Mouse (Mus musculus) heart, embryonic 11.5 days (tissue): ENCODE results near the gene Msh4. TPM values are rescaled to one million over a fixed set of nuclear protein-coding genes. Genes with fewer than 3 reads are reported as not detected.
A peak's percentile ranks its signal among the peaks of the same experiment; 100 is the strongest.

Experiments used
- ATAC-seq: fragments of 200-750 bp; cut with Nextera tagmentation; replicated peaks from 2 replicates; pipeline ENCODE4 v1.8.0; 2017; ENCODE audit warnings: moderate library complexity; ENCODE audit not compliant: insufficient number of reproducible peaks, low FRiP score, low TSS enrichment
- H3K27ac ChIP-seq: fragments of 300-500 bp; sonication (generic); 2 replicates; pipeline ENCODE4 v1.5.1; 2014; ENCODE audit warnings: mild to moderate bottlenecking, low read depth, low read length
- H3K27me3 ChIP-seq: fragments of 300-500 bp; sonication (generic); 2 replicates; pipeline ENCODE4 v1.6.1; 2014; ENCODE audit warnings: mild to moderate bottlenecking, low read length, mixed read lengths; ENCODE audit not compliant: control insufficient read depth, insufficient read depth
- H3K36me3 ChIP-seq: fragments of 300-500 bp; sonication (generic); 2 replicates; pipeline ENCODE4 v1.6.1; 2014; ENCODE audit warnings: mild to moderate bottlenecking, low read length, moderate library complexity, mixed read lengths; ENCODE audit not compliant: control insufficient read depth, insufficient read depth
- H3K4me1 ChIP-seq: fragments of 300-500 bp; sonication (generic); 2 replicates; pipeline ENCODE4 v1.6.1; 2014; ENCODE audit warnings: low read length; ENCODE audit not compliant: control insufficient read depth, insufficient read depth
- H3K4me2 ChIP-seq: fragments of 300-500 bp; sonication (generic); 2 replicates; pipeline ENCODE4 v1.6.1; 2014; ENCODE audit warnings: mild to moderate bottlenecking, moderate library complexity
- H3K4me3 ChIP-seq: fragments of 300-500 bp; sonication (generic); 2 replicates; pipeline ENCODE4 v1.5.1; 2014; ENCODE audit warnings: low read depth, low read length
- H3K9ac ChIP-seq: fragments of 300-500 bp; sonication (generic); 2 replicates; pipeline ENCODE4 v1.6.1; 2014; ENCODE audit warnings: mild to moderate bottlenecking, low read depth, low read length, moderate library complexity
- H3K9me3 ChIP-seq: fragments of 300-500 bp; sonication (generic); replicated peaks from 2 replicates; pipeline ENCODE4 v1.6.1; 2016; ENCODE audit warnings: low read length; ENCODE audit not compliant: control insufficient read depth
- WGBS: fragments of 180-500 bp; shearing (Covaris S2); extraction: QIAGEN DNeasy Blood & Tissue Kit; methylation state at CpG from one replicate; pipeline ENCODE4 v1.1.7; 2014; ENCODE audit not compliant: insufficient replicate concordance; 5-methylcytosine and 5-hydroxymethylcytosine counted together
- polyA plus RNA-seq: library from polyadenylated mRNA; unstranded; fragments of >200 nt; fragmentation: Nextera tagmentation; extraction: Ambion mirVana; gene quantifications from 2 replicates; pipeline ENCODE4 v1.2.1, GENCODE M21; 2014

Gene Msh4
- polyA plus RNA-seq, 1 experiment from 2014 or later, result 0.09 TPM

GRCm38 (mm10) chr3:153904586-153904985 is 1.4 kb downstream of the Msh4 start:
- no peak for ATAC-seq
- Histone ChIP-seq H3K27ac (no peak overlapping the region), H3K4me2 (no peak overlapping the region), H3K9me3 (no peaks in the 10 kb centered on the region), H3K4me1 (peaks cover 21% of the 10 kb centered on the region), H3K36me3 (peaks cover 46% of the 10 kb centered on the region), H3K9ac (no peak overlapping the region), H3K27me3 (no peaks in the 10 kb centered on the region), H3K4me3 (no peak overlapping the region)
- 66% methylated on average over 6 of the region's 6 CpGs for WGBS

GRCm38 (mm10) chr3:153902595-153902994 is 3.3 kb downstream of the Msh4 start:
- WGBS, result 53% methylated on average over 3 of the region's 3 CpGs
- no peak overlapping the region for H3K9ac ChIP-seq
- no peak overlapping the region for H3K4me3 ChIP-seq
- no peak overlapping the region for H3K4me2 ChIP-seq
- no peaks in the 10 kb centered on the region for H3K27me3 ChIP-seq
- no peaks in the 10 kb centered on the region for H3K9me3 ChIP-seq
- peaks cover 29% of the 10 kb centered on the region for H3K36me3 ChIP-seq
- H3K4me1 ChIP-seq, result 0 out of 2 replicates have a peak, but pooled peaks cover 3% of the 10 kb centered on the region
- ATAC-seq, result no peak
- H3K27ac ChIP-seq, result no peak overlapping the region; the same call in 1 of the 2 replicates

GRCm38 (mm10) chr3:153901904-153902303 is 4.0 kb downstream of the Msh4 start:
- 65% methylated on average over 1 of the region's 1 CpGs for WGBS
- no peaks in the 10 kb centered on the region for H3K9me3 ChIP-seq
- H3K4me1 ChIP-seq, result 0 out of 2 replicates have a peak, but pooled peaks cover 3% of the 10 kb centered on the region
- no peak overlapping the region for H3K9ac ChIP-seq
- no peak overlapping the region for H3K27ac ChIP-seq
- no peak overlapping the region for H3K4me3 ChIP-seq
- H3K4me2 ChIP-seq, result no peak overlapping the region
- peaks cover 23% of the 10 kb centered on the region for H3K36me3 ChIP-seq
- no peaks in the 10 kb centered on the region for H3K27me3 ChIP-seq
- ATAC-seq, result no peak

GRCm38 (mm10) chr3:153897216-153897615 is 8.7 kb downstream of the Msh4 start:
- no peak for ATAC-seq

GRCm38 (mm10) chr3:153895454-153895853 is 10.5 kb downstream of the Msh4 start:
- no peak for ATAC-seq
- Histone ChIP-seq H3K27ac (no peak overlapping the region), H3K9me3 (no peaks in the 10 kb centered on the region), H3K4me2 (no peak overlapping the region), H3K4me3 (no peak overlapping the region), H3K27me3 (no peaks in the 10 kb centered on the region), H3K9ac (no peak overlapping the region), H3K4me1 (no peaks in the 10 kb centered on the region), H3K36me3 (no peaks in the 10 kb centered on the region)
- WGBS, result 73% methylated on average over 3 of the region's 3 CpGs

More at GRCm38 (mm10) chr3:153897216-153897615, 8.7 kb downstream of the Msh4 start:
- Histone ChIP-seq H3K9ac (no peak overlapping the region), H3K4me1 (no peaks in the 10 kb centered on the region), H3K4me3 (no peak overlapping the region), H3K27me3 (no peaks in the 10 kb centered on the region), H3K36me3 (no peaks in the 10 kb centered on the region), H3K9me3 (no peaks in the 10 kb centered on the region), H3K4me2 (no peak overlapping the region), H3K27ac (no peak overlapping the region)
- 56% methylated on average over 6 of the region's 6 CpGs for WGBS

GRCm38 (mm10) chr3:153889188-153889781 is 16.7 kb downstream of the Msh4 start:
- Histone ChIP-seq H3K36me3 (no peaks in the 10 kb centered on the region), H3K9me3 (no peaks in the 10 kb centered on the region), H3K4me1 (no peaks in the 10 kb centered on the region), H3K27ac (no peak overlapping the region), H3K27me3 (no peaks in the 10 kb centered on the region), H3K4me2 (no peak overlapping the region), H3K9ac (no peak overlapping the region), H3K4me3 (no peak overlapping the region)
- WGBS, result 66% methylated on average over 7 of the region's 8 CpGs
- no peak for ATAC-seq

- 43% methylated on average over 6 of the region's 6 CpGs for WGBS
- no peaks in the 10 kb centered on the region for H3K27me3 ChIP-seq
These were observed 17.8 kb downstream of the Msh4 start for GRCm38 (mm10) chr3:153888141-153888540.

GRCm38 (mm10) chr3:153886296-153886695 is 19.6 kb downstream of the Msh4 start:
- Histone ChIP-seq H3K27ac (no peak overlapping the region), H3K27me3 (no peaks in the 10 kb centered on the region), H3K9ac (no peak overlapping the region), H3K9me3 (no peaks in the 10 kb centered on the region), H3K4me1 (no peaks in the 10 kb centered on the region), H3K4me2 (no peak overlapping the region), H3K4me3 (no peak overlapping the region), H3K36me3 (no peaks in the 10 kb centered on the region)
- no peak for ATAC-seq

More at GRCm38 (mm10) chr3:153888141-153888540, 17.8 kb downstream of the Msh4 start:
- Histone ChIP-seq H3K4me3 (no peak overlapping the region), H3K36me3 (no peaks in the 10 kb centered on the region), H3K4me2 (no peak overlapping the region), H3K27ac (no peak overlapping the region), H3K4me1 (no peaks in the 10 kb centered on the region), H3K9ac (no peak overlapping the region), H3K9me3 (no peaks in the 10 kb centered on the region)
- 0 out of 2 replicates have a peak, but pooled peaks have one; percentile 55 for ATAC-seq

- no peaks in the 10 kb centered on the region for H3K9me3 ChIP-seq
- no peaks in the 10 kb centered on the region for H3K27me3 ChIP-seq
- WGBS, result 75% methylated on average over 5 of the region's 5 CpGs
- ATAC-seq, result no peak
- H3K4me1 ChIP-seq, result no peaks in the 10 kb centered on the region
- H3K9ac ChIP-seq, result no peak overlapping the region
- H3K4me3 ChIP-seq, result no peak overlapping the region
- H3K36me3 ChIP-seq, result no peaks in the 10 kb centered on the region
- no peak overlapping the region for H3K4me2 ChIP-seq
- no peak overlapping the region for H3K27ac ChIP-seq
These were observed 34.5 kb downstream of the Msh4 start for GRCm38 (mm10) chr3:153871396-153871795.
